Mouse (Mus musculus) ovary, postnatal 10 days (tissue): ENCODE measurements at regions not wholly inside any gene's neighbourhood (a gene's known extent, or its start where the extent isn't known, plus 50 kb on each side); places are given as distances from the start of the nearest gene placed in this dataset.

Experiments used
- DNase-seq: peaks from one replicate; pipeline ENCODE4 v3.0.0; 2022; ENCODE audit warnings: low spot score

DNA sequence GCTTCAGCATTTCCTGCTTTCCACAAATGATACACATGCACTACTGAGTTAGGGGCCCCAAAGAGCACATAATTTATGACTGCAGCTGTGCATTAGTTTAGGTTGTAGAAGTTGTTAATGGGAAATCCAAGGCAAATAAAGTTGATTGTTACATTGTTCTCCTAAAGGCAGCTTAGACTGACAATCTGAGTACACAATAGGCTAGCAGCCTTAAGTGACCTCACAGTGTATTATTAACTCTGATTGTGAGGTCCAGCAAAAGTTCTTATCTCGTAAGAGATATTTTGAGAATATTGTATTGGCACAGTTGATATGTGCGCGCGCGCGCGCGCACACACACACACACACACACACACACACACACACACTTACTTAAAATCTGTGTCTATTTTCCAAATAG is 70.5 kb upstream of the Yae1d1 start:
- DNase-seq: no peak

DNA sequence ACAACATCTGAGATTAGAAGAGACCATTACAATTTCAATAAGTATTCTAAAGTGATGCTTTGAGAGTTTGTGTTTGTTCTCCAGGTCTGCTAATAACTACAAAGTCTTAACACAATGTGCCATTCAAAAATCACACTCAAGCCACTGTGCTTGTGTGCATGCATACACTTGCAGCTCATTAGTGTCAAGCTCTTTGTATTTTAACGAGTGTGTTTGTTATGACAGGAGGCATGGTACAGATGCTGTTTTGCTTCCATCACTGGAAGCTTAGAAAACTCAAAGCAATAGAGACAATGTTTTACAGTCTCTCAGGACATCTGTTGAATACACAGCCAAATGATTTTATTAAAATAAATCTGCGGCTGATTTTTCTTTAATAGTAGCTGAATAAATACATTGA is 67.1 kb upstream of the Yae1d1 start:
- no peak for DNase-seq

DNA sequence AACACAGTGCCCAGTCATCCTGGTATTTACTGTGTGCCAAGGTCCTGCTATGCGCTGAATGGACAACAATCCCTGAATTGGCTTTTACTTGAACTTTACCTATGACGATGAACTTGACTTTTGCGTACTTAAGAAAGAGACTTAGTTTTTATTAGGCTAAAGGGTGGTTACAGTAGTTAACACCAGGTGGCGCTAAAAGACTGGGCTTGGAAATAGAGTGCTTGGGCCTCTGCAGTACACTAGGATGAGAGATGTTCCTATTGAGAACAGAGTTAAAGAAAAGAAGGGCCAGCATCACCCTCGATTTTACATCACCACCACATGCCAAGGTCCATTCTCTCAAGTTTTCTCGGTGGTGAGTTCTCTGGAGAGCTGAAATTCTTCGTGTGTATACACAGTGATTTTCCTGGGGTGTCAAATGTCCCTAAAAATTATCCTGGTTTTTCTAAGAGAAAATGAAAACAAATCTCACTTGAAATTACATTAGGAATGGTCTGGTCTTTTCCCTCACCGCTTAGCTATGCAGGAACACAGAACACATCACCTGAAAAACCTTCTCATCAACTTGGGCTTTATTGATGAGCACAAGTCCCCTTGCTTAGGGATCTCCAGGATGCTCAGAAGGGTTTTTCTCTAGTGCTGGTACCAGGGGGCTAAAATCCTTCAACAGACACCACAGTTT is 64.2 kb upstream of the Yae1d1 start:
- peak; percentile 3 for DNase-seq

DNA sequence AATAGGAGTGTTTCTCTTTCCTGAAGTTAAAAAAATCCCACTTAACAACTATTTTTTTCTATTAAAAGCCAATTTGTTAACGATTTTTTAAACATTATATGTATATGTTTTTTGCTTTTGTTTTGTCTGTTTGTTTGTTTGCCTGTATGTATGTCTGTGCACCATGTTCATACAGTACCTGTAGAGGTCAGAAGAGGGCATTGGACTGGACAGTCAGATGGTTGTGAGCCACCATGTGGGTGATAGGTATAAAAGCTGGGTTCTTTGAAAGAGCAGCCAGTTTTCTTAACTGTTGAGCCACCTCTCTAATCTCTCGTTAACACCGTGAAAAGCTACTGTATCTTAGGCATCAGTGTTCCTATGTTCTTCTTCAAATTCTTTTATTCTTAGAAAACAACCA is 63.7 kb upstream of the Yae1d1 start:
- DNase-seq: no peak

- DNase-seq: no peak
Observed at GRCm38 (mm10) chr13:18043154-18043553, 50.0 kb upstream of the Yae1d1 start.
